Mouse (Mus musculus): Measurements from ENCODE around the gene A1cf.

The A1cf gene

DNA sequence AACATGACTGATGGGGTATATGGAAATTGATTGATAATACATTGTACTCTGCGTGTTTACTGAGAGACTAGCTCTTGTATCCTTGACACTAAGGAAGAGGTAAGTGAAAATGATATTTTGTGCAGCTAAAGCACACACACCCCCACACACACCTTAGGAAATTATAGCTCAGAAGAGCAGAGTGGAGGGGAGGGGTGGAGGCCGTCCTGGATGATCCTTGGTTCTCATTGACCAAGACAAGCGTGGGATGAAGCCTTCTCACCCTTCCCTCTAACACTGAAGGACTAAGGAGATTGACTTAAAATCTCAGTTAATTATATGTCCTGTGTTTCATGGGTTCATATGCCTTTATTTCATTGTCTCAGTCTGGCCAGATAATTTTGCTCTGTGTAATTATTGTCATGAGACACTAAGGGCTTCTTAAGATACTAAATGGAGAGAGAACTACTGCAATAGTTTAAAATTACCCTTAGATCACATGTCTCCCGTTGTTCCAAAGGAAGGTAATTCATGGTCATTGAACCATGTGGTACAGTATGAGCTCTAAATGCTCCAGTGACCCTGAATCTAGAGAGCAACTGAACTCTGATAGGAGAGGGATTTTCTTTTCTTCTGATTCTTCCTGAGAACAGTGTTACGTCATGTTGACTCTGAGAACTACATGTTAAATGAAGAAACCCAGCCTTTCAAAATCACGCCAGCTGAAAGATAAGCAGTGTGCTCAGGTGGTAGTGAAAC, 55.2 kb downstream of the A1cf start:
- in situ Hi-C loops (cut with MboI; ENCODE audit: low pct_unique_long_range_greater_than_20kb in 1 of 2, low sequenced_read_pairs in 2 of 2, unreplicated experiment in 1 of 2) = no loop called here

DNA sequence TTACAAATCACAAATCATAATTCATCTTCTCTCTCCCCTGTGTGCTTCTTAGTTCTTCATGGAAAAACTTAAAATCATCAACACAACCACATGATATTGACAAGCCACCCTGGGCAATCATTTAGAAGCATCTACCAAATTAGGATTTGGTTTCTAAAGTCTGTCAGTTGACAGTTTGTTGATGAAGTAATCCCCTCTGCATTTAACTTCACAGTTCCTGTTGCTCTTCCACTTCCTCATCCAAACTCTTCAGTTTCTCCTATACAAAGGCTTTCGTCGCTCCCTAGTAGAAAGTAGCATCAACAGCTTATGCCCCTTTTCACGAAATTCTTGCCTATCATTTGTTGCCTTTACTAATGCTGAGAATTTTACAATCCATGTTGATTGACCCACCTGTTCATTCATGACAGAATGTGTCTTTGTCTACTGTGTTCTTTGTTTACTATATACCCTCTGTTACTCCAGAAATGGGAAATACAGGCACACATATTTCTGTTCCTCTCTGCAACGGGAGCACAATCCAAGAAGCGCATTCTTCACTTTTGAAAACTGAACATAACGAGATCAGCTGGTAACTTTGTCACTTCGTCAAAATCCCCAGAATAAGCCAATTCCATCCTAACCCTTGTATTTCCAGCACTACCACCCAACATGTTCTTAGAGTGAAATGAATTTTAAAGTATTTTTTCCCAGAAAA, 82.4 kb downstream of the A1cf start:
- in situ Hi-C loops (cut with MboI; ENCODE audit: low pct_unique_long_range_greater_than_20kb in 1 of 2, low sequenced_read_pairs in 2 of 2, unreplicated experiment in 1 of 2) = no loop called here

DNA sequence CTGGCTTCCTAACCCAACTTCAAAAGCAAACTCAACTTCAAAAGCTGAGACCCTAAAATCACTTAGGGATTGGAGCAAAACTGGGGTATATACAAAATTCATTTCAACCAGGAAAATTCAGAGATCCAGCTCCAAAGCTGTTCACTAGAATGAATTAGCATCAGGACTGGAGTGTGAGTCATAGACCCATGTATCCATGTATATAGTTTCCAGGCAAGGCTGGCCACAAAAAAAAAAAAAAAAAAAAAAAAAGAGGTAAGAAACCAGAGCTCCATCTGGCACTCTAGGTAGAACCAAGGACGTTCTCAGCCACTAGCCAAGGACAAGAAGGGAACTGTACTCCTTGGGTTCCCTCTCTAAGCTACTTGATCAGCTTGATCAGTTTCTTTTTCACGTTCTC, 85.2 kb downstream of the A1cf start:
- in situ Hi-C loops (cut with MboI; ENCODE audit: low pct_unique_long_range_greater_than_20kb in 1 of 2, low sequenced_read_pairs in 2 of 2, unreplicated experiment in 1 of 2) = no loop called here

DNA sequence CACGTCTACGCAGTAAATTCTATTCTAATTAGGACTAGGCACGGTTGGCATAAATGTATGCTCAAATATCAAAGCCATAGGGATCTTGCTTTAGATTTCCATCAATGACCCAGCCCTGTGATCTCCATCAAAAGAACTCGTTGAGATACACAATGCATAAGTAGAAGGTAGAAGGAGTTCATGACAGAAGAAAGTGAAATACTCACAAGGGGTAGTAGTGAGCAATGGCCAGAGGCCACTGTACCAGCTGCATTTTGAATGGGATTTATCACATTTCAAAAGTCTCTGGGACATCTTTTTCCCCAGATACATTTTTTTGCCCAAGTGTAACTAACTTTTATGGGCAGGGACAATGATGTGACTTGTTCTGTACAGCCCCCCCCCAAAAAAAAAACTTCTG, 85.7 kb downstream of the A1cf start:
- in situ Hi-C loops (cut with MboI; ENCODE audit: low pct_unique_long_range_greater_than_20kb in 1 of 2, low sequenced_read_pairs in 2 of 2, unreplicated experiment in 1 of 2) = no loop called here

DNA sequence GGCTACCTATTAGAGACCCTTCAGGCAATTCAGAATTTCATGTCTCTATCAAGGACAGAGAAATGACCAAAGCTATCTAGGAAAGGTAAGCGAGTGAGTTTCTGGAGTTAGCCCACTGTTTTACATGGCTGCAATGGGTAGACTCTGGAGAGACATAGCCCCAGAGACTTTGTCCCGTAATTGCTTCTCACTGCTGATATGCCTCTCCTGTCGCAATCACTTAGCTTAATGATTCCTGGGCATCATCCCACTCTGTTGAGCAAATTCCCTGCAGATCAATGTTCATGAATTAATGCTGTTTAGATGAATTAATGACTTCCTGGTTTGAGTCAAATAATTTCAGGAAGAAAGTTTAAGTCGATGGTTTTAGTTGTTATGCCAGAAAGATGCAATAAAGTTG, 86.1 kb downstream of the A1cf start:
- in situ Hi-C loops (cut with MboI; ENCODE audit: low pct_unique_long_range_greater_than_20kb in 1 of 2, low sequenced_read_pairs in 2 of 2, unreplicated experiment in 1 of 2) = no loop called here

DNA sequence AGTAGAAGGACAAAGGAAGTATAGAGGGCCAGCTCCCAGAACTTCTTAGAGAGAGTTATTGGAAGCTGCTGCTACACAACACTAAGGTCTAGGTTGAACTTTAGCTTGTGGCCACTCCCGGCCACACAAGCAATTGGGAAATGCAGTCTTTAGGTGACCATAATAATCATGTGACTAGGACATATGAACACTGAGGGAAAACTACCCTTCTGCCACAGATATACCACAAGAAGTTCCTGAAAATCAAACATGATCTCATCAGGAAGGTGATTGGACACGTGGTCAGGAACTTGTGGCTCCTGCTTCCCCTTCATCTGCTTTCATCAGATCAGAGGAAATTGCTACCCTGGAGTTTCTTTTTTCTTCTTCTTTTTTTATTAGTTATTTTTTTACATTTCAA, 87.8 kb downstream of the A1cf start:
- in situ Hi-C loops (cut with MboI; ENCODE audit: low pct_unique_long_range_greater_than_20kb in 1 of 2, low sequenced_read_pairs in 2 of 2, unreplicated experiment in 1 of 2) = no loop called here

DNA sequence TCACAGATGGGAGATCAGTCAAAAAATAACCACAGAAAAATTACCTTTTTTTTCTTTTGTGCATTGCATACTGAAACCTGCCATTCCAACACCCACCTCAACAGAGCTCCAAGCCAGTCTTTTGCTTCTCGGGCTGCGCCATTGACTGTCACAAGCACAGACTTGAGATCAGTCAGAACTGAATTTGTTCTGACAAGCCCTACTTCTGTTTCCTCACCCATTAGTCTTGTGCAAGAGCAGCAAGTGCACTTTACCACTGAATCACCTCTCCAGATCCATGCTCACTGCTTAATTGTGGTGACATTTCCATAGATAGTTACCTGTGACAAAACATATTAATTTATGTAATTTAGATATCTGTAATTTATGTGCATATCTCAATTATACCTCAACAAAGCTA, 91.9 kb downstream of the A1cf start:
- in situ Hi-C loops (cut with MboI; ENCODE audit: low pct_unique_long_range_greater_than_20kb in 1 of 2, low sequenced_read_pairs in 2 of 2, unreplicated experiment in 1 of 2) = no loop called here

DNA sequence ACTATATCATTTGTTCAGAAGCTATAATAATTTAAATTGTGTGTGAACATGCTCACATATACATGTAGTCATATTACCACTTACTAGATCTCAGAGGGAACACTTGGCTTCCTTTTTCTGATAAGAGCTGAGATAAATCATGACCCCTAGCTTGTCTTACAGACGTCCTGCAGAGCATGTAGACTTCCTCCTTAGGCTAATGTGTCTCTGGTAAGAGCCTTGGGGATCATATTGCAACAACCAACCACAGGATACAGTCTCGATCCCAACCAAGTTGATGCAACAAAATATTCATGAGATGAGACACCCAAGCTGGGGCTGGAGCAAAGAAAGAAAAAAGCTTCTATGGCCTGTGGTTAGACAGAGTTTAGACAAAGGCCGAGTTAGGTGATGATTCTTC, 94.6 kb downstream of the A1cf start:
- in situ Hi-C loops (cut with MboI; ENCODE audit: low pct_unique_long_range_greater_than_20kb in 1 of 2, low sequenced_read_pairs in 2 of 2, unreplicated experiment in 1 of 2) = no loop called here

DNA sequence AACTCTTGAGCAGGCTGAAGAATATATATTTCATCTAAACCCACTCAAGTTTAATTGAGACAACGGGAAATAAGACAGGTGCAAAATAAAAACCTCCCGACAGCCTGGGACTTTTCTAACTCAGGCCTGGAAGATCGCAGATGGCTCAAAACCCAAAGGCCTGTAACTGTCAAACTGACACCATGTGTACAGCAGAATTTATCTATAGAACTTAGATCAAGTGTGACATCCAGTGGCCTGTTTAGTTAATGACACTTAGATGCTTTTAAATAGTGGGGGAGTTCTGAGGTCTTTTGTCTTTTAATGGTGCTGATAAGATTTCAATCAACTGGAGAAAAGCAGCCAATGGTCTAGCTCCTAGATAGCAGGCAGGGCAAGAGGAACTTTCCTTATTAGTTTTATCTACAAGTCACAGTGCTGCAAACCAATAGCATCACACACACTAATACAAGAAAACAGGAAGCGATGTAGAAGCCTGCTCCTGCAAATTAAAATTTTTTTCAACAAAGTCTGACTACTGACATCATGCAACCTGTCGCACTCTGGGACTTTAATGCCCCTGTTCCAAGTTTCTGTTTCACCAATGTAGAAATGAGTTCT, 99.5 kb downstream of the A1cf start:
- in situ Hi-C loops (cut with MboI; ENCODE audit: low pct_unique_long_range_greater_than_20kb in 1 of 2, low sequenced_read_pairs in 2 of 2, unreplicated experiment in 1 of 2) = no loop called here

DNA sequence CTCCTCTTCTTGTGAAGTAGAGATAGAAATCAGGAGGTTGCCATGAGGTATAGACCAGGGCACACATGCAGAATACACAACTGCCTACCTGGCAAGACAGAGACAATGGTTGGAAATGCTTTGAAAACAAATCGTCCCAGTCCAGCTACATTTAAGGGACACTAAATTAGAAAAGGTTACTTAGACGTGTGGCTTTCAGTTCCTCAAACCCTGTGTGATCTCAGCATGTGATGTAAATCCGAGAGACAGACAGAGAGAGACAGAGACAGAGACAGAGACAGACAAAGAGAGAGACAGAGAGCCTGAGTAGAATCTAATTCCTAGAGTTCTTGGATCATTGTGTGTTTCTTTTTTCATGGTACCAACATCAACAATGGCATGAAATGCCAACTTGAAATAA, 102.8 kb downstream of the A1cf start:
- in situ Hi-C loops (cut with MboI; ENCODE audit: low pct_unique_long_range_greater_than_20kb in 1 of 2, low sequenced_read_pairs in 2 of 2, unreplicated experiment in 1 of 2) = no loop called here

DNA sequence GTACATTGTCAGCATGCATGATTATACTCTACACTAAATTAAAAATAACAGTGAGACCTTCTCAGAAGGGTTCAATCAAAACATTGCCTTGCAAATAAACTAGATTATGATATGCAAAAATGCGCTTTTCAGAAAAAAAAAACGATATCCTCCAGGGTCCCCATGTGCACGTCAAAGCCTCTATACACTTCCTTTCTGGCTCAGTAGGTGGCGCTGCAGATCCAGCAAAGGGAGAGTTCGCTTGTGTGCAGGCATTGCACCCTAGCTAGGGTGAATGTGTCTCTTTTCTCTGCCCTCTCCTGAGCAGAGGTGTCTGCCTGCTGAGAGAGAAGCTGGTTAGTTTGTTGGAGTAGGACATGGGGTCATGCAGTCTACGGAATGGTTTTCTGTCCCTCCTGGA, 103.4 kb downstream of the A1cf start:
- in situ Hi-C loops (cut with MboI; ENCODE audit: low pct_unique_long_range_greater_than_20kb in 1 of 2, low sequenced_read_pairs in 2 of 2, unreplicated experiment in 1 of 2) = no loop called here

DNA sequence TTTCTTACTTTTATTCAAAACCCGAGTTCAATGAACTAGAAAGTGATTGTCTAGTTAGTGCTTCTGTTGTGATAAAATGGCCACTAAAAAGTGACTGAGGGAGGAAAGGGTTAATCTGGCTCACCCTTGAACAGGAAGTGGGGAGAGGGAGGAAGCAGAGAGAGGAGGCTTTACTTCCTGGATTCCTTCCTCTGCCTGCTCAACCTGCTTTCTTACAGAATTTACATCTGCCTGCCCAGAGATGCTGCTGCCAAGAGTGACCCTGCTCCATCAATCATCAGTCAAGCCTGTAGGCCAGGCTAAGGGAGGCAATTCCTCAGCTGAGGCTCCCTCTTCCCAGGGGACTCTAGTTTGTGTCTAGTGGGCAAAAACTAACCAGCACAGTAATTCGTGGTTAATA, 107.3 kb downstream of the A1cf start:
- in situ Hi-C loops (cut with MboI; ENCODE audit: low pct_unique_long_range_greater_than_20kb in 1 of 2, low sequenced_read_pairs in 2 of 2, unreplicated experiment in 1 of 2) = no loop called here

DNA sequence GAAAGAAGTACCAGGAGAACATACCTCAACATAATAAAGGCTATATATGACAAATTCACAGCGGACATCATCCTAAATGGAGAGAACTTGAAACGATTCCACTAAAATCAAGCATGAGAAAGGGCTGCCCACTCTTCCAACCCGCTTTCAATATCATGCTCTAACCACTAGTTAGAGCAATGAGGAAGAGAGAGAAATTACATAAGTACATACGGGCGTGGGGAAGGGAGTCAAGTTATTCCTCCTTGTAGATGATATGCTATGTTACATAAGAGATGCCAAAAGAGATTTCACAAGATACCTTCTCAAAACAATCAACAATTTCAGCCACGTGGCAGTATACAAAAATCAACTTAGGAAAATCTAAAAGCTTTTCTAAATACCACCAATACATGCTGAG, 122.5 kb downstream of the A1cf start:
- in situ Hi-C loops (cut with MboI; ENCODE audit: low pct_unique_long_range_greater_than_20kb in 1 of 2, low sequenced_read_pairs in 2 of 2, unreplicated experiment in 1 of 2) = no loop called here

DNA sequence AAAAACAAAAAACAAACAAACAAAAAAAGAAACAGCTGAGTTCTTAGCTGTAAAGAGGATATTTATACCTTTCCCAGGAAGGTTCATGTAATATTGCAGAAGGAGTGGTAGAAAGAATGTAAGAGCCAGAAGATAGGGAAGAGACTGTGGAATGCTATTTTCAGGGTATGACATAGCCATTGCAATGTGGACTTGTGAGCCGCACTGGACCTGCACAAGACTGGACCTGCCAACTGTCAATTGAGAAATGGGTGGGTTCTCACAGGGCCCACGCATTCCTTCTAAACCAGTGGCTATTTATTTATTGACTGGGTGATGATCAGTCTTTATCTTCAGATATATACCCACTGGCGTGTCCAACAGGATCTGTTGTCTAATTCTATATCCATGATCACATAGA, 128.4 kb downstream of the A1cf start:
- in situ Hi-C loops (cut with MboI; ENCODE audit: low pct_unique_long_range_greater_than_20kb in 1 of 2, low sequenced_read_pairs in 2 of 2, unreplicated experiment in 1 of 2) = no loop called here
